ENCODE assay signal across 8 mouse cellular contexts in the genomic region with DNA sequence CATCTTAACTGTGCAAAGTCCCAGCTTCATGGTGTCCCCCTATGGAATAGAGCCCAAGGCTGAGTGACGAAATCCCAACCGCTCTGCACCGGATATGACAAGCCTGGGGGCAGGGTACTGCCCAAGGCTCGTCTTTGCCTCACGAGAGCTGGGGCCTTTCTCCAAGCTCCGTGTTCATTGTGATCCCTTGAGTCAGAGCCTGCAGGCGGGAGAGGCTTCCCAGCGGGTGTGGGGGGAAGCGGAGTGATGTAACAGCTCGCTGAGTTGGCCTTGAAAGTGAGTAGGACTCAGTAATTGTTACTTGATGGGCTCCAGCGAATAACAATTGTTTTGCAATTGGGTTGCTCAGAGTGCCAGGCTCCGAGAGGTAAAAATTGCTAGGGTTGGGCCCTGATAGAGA. TPM values are rescaled to one million over a fixed set of nuclear protein-coding genes. Genes with fewer than 3 reads are reported as not detected.
DNase-seq lines count a peak whose midpoint lies in the region; ATAC-seq and TF ChIP-seq lines count a peak whose summit lies in the region.

No protein-coding gene starts in this region.

- POLR2A ChIA-PET in Patski (lab: Charles Lee) = no interaction called here

- ATAC-seq in Patski = peak; percentile 83
- peak; percentile 74 for ATAC-seq in granulocyte monocyte progenitor cell, adult 5-6 weeks (replicated peaks; ENCODE audit: poor library complexity, severe bottlenecking)
- ATAC-seq in frontal cortex, adult (ENCODE audit: low TSS enrichment) = no peak

- TF ChIP-seq CTCF in Patski (IDR thresholded peaks at IDR 0.05) = no peak

- DNase-seq in layer of hippocampus, adult 18-20 months (ENCODE audit: low spot score in 2 of 2) = peak; percentile 16 to 59
- no peak for DNase-seq in layer of hippocampus, postnatal 14 days (ENCODE audit: low spot score in 2 of 2)
- no peak for DNase-seq in Patski (ENCODE audit: low read depth, low spot score)
- peak; percentile 35 for DNase-seq in lung, postnatal 36 days
- no peak for DNase-seq in cerebellum, postnatal 36 days
- no peak for DNase-seq in thymus, postnatal 10 days (ENCODE audit: low spot score in 2 of 2)

- CTCF ChIA-PET in Patski (lab: Charles Lee) = no interaction called here

- no peaks in the 10 kb centered on the region for H3K27me3 ChIP-seq in Patski

- in situ Hi-C loops in Patski (cut with MboI; ENCODE audit: low pct_unique_long_range_greater_than_20kb) = no loop called here

RNA-seq across cellular contexts. Expression of gene Odc1, which starts 34.4 kb away (rescaled TPM):
- total RNA-seq in layer of hippocampus, adult 18-20 months (2021) = 10 to 100 TPM; 69.0 to 75.1 TPM
- 10 to 100 TPM; 75.5 to 77.0 TPM for total RNA-seq in layer of hippocampus, postnatal 14 days (2021)
- polyA plus RNA-seq in Patski (2021) = 541 TPM
- 145 and 151 TPM in 2 replicates for total RNA-seq in granulocyte monocyte progenitor cell, adult 5-6 weeks (2014; fragmentation: Nextera tagmentation)
- total RNA-seq in granulocyte monocyte progenitor cell, adult 5-6 weeks (2017) = 379 and 430 TPM in 2 replicates

Comparison
In these comparisons a context has a peak if more than half of its experiments do, and no peak if none do; other contexts are left out.
1. DNase-seq: peak in layer of hippocampus, adult 18-20 months (2 of 2) and lung, postnatal 36 days (single experiment); none in layer of hippocampus, postnatal 14 days (0 of 2), Patski (single experiment), cerebellum, postnatal 36 days (0 of 2) and thymus, postnatal 10 days (0 of 2).